Mouse (Mus musculus): Measurements from ENCODE around the gene Elf1. TPM values are rescaled to one million over a fixed set of nuclear protein-coding genes. Genes with fewer than 3 reads are reported as not detected.
A peak's percentile ranks its signal among the peaks of the same experiment; 100 is the strongest.

Elf1 gene
- polyA plus RNA-seq, 1 experiment from 2014 or later, result 7.8 TPM

GRCm38 (mm10) chr14:79460401-79460800 is 20.6 kb upstream of the Elf1 start:
- Histone ChIP-seq H3K27ac (ENCODE audit: low read length) (no peak overlapping the region), H3K4me3 (ENCODE audit: low read depth, low read length) (no peak overlapping the region), H3K4me2 (ENCODE audit: low read depth, low read length) (no peak overlapping the region), H3K9me3 (replicated peaks; ENCODE audit: control insufficient read depth, low read length) (no peaks in the 10 kb centered on the region), H3K4me1 (ENCODE audit: control insufficient read depth, low read depth, low read length) (no peaks in the 10 kb centered on the region), H3K9ac (ENCODE audit: low read depth, low read length) (no peak overlapping the region), H3K27me3 (ENCODE audit: control insufficient read depth, insufficient read depth, low read depth, low read length) (no peaks in the 10 kb centered on the region), H3K36me3 (ENCODE audit: control insufficient read depth, insufficient read depth) (peaks cover 27% of the 10 kb centered on the region)
- ATAC-seq (ENCODE audit: low read depth), result no peak
- WGBS (ENCODE audit: insufficient replicate concordance), result 77% methylated on average over 1 of the region's 1 CpGs

GRCm38 (mm10) chr14:79460988-79461387 is 20.0 kb upstream of the Elf1 start:
- H3K4me2 ChIP-seq (ENCODE audit: low read depth, low read length), result no peak overlapping the region
- no peak for ATAC-seq (ENCODE audit: low read depth)
- H3K9ac ChIP-seq (ENCODE audit: low read depth, low read length), result no peak overlapping the region
- no peaks in the 10 kb centered on the region for H3K9me3 ChIP-seq (replicated peaks; ENCODE audit: control insufficient read depth, low read length)
- H3K36me3 ChIP-seq (ENCODE audit: control insufficient read depth, insufficient read depth), result peaks cover 31% of the 10 kb centered on the region
- no peak overlapping the region for H3K4me3 ChIP-seq (ENCODE audit: low read depth, low read length)
- H3K27me3 ChIP-seq (ENCODE audit: control insufficient read depth, insufficient read depth, low read depth, low read length), result no peaks in the 10 kb centered on the region
- H3K27ac ChIP-seq (ENCODE audit: low read length), result no peak overlapping the region
- 84% methylated on average over 4 of the region's 4 CpGs for WGBS (ENCODE audit: insufficient replicate concordance)
- H3K4me1 ChIP-seq (ENCODE audit: control insufficient read depth, low read depth, low read length), result no peaks in the 10 kb centered on the region

- Histone ChIP-seq H3K36me3 (ENCODE audit: control insufficient read depth, insufficient read depth) (peaks cover 62% of the 10 kb centered on the region), H3K4me2 (ENCODE audit: low read depth, low read length) (no peak overlapping the region), H3K4me3 (ENCODE audit: low read depth, low read length) (no peak overlapping the region), H3K4me1 (ENCODE audit: control insufficient read depth, low read depth, low read length) (no peaks in the 10 kb centered on the region), H3K9me3 (replicated peaks; ENCODE audit: control insufficient read depth, low read length) (no peaks in the 10 kb centered on the region), H3K27me3 (ENCODE audit: control insufficient read depth, insufficient read depth, low read depth, low read length) (no peaks in the 10 kb centered on the region), H3K27ac (ENCODE audit: low read length) (no peak overlapping the region), H3K9ac (ENCODE audit: low read depth, low read length) (no peak overlapping the region)
- ATAC-seq (ENCODE audit: low read depth), result no peak
- 72% methylated on average over 1 of the region's 1 CpGs for WGBS (ENCODE audit: insufficient replicate concordance)
These were observed 15.4 kb upstream of the Elf1 start for GRCm38 (mm10) chr14:79465623-79466022.

GRCm38 (mm10) chr14:79467621-79468020 is 13.4 kb upstream of the Elf1 start:
- Histone ChIP-seq H3K4me1 (ENCODE audit: control insufficient read depth, low read depth, low read length) (no peaks in the 10 kb centered on the region), H3K4me3 (ENCODE audit: low read depth, low read length) (no peak overlapping the region), H3K9ac (ENCODE audit: low read depth, low read length) (no peak overlapping the region), H3K27me3 (ENCODE audit: control insufficient read depth, insufficient read depth, low read depth, low read length) (no peaks in the 10 kb centered on the region), H3K9me3 (replicated peaks; ENCODE audit: control insufficient read depth, low read length) (no peaks in the 10 kb centered on the region), H3K27ac (ENCODE audit: low read length) (no peak overlapping the region), H3K4me2 (ENCODE audit: low read depth, low read length) (no peak overlapping the region), H3K36me3 (ENCODE audit: control insufficient read depth, insufficient read depth) (peaks cover 68% of the 10 kb centered on the region)
- no peak for ATAC-seq (ENCODE audit: low read depth)
- WGBS (ENCODE audit: insufficient replicate concordance), result 16% methylated on average over 3 of the region's 3 CpGs

GRCm38 (mm10) chr14:79473384-79473783 is 7.6 kb upstream of the Elf1 start:
- Histone ChIP-seq H3K4me1 (ENCODE audit: control insufficient read depth, low read depth, low read length) (no peaks in the 10 kb centered on the region), H3K36me3 (ENCODE audit: control insufficient read depth, insufficient read depth) (peaks cover 54% of the 10 kb centered on the region), H3K9ac (ENCODE audit: low read depth, low read length) (no peak overlapping the region), H3K27ac (ENCODE audit: low read length) (0 out of 2 replicates have a peak overlapping the region, but pooled peaks have one; percentile 8), H3K4me3 (ENCODE audit: low read depth, low read length) (no peak overlapping the region), H3K27me3 (ENCODE audit: control insufficient read depth, insufficient read depth, low read depth, low read length) (no peaks in the 10 kb centered on the region), H3K4me2 (ENCODE audit: low read depth, low read length) (no peak overlapping the region), H3K9me3 (replicated peaks; ENCODE audit: control insufficient read depth, low read length) (no peaks in the 10 kb centered on the region)
- no peak for ATAC-seq (ENCODE audit: low read depth)
- WGBS (ENCODE audit: insufficient replicate concordance), result 80% methylated on average over 2 of the region's 2 CpGs

GRCm38 (mm10) chr14:79481339-79482151 is 551 bp downstream of the Elf1 start, which contains the start of gene Wbp4:
Wbp4 (minus strand) TSS chr14:79481520.
- no peaks in the 10 kb centered on the region for H3K27me3 ChIP-seq (ENCODE audit: control insufficient read depth, insufficient read depth, low read depth, low read length)
- H3K9me3 ChIP-seq (replicated peaks; ENCODE audit: control insufficient read depth, low read length), result no peaks in the 10 kb centered on the region
- peaks cover 44% of the 10 kb centered on the region for H3K4me1 ChIP-seq (ENCODE audit: control insufficient read depth, low read depth, low read length)
- under 1% methylated on average over 77 of the region's 86 CpGs for WGBS (ENCODE audit: insufficient replicate concordance)
- peak within 1 kb of the TSS; percentile 74 for H3K4me2 ChIP-seq (ENCODE audit: low read depth, low read length)
- ATAC-seq (ENCODE audit: low read depth), result peak; percentile 82
- peaks cover 7% of the 10 kb centered on the region for H3K36me3 ChIP-seq (ENCODE audit: control insufficient read depth, insufficient read depth)
- peak within 1 kb of the TSS; percentile 99 for H3K4me3 ChIP-seq (ENCODE audit: low read depth, low read length)
- H3K9ac ChIP-seq (ENCODE audit: low read depth, low read length), result peak within 1 kb of the TSS; percentile 100
- H3K27ac ChIP-seq (ENCODE audit: low read length), result peak within 1 kb of the TSS; percentile 100

GRCm38 (mm10) chr14:79482251-79482661 is 1.3 kb downstream of the Elf1 start:
- H3K36me3 ChIP-seq (ENCODE audit: control insufficient read depth, insufficient read depth), result peaks cover 3% of the 10 kb centered on the region; the same call in 1 of the 2 replicates
- H3K9ac ChIP-seq (ENCODE audit: low read depth, low read length), result peak overlapping the region; percentile 100
- no peaks in the 10 kb centered on the region for H3K9me3 ChIP-seq (replicated peaks; ENCODE audit: control insufficient read depth, low read length)
- WGBS (ENCODE audit: insufficient replicate concordance), result under 1% methylated on average over 11 of the region's 11 CpGs
- H3K4me2 ChIP-seq (ENCODE audit: low read depth, low read length), result peak overlapping the region; percentile 74
- H3K4me3 ChIP-seq (ENCODE audit: low read depth, low read length), result peak overlapping the region; percentile 99
- no peak for ATAC-seq (ENCODE audit: low read depth)
- H3K27me3 ChIP-seq (ENCODE audit: control insufficient read depth, insufficient read depth, low read depth, low read length), result no peaks in the 10 kb centered on the region
- H3K4me1 ChIP-seq (ENCODE audit: control insufficient read depth, low read depth, low read length), result peaks cover 51% of the 10 kb centered on the region
- H3K27ac ChIP-seq (ENCODE audit: low read length), result peak overlapping the region; percentile 100

- Histone ChIP-seq H3K4me3 (ENCODE audit: low read depth, low read length) (peak overlapping the region; percentile 99), H3K27me3 (ENCODE audit: control insufficient read depth, insufficient read depth, low read depth, low read length) (no peaks in the 10 kb centered on the region), H3K9ac (ENCODE audit: low read depth, low read length) (peak overlapping the region; percentile 100), H3K9me3 (replicated peaks; ENCODE audit: control insufficient read depth, low read length) (no peaks in the 10 kb centered on the region), H3K4me1 (ENCODE audit: control insufficient read depth, low read depth, low read length) (peaks cover 57% of the 10 kb centered on the region), H3K27ac (ENCODE audit: low read length) (peak overlapping the region; percentile 100), H3K4me2 (ENCODE audit: low read depth, low read length) (peak overlapping the region; percentile 74), H3K36me3 (ENCODE audit: control insufficient read depth, insufficient read depth) (peaks cover 3% of the 10 kb centered on the region; the same call in 1 of the 2 replicates)
- ATAC-seq (ENCODE audit: low read depth), result no peak
- WGBS (ENCODE audit: insufficient replicate concordance), result 28% methylated on average over 15 of the region's 15 CpGs
These were observed 1.9 kb downstream of the Elf1 start for GRCm38 (mm10) chr14:79482747-79483355.

GRCm38 (mm10) chr14:79483611-79484120 is 2.7 kb downstream of the Elf1 start:
- Histone ChIP-seq H3K27me3 (ENCODE audit: control insufficient read depth, insufficient read depth, low read depth, low read length) (no peaks in the 10 kb centered on the region), H3K9ac (ENCODE audit: low read depth, low read length) (peak overlapping the region; percentile 100), H3K4me1 (ENCODE audit: control insufficient read depth, low read depth, low read length) (peaks cover 62% of the 10 kb centered on the region), H3K4me3 (ENCODE audit: low read depth, low read length) (peak overlapping the region; percentile 99), H3K9me3 (replicated peaks; ENCODE audit: control insufficient read depth, low read length) (no peaks in the 10 kb centered on the region), H3K36me3 (ENCODE audit: control insufficient read depth, insufficient read depth) (peaks cover 3% of the 10 kb centered on the region; the same call in 1 of the 2 replicates), H3K27ac (ENCODE audit: low read length) (peak overlapping the region; percentile 29; the same call in 1 of the 2 replicates), H3K4me2 (ENCODE audit: low read depth, low read length) (peak overlapping the region; percentile 74)
- ATAC-seq (ENCODE audit: low read depth), result no peak
- WGBS (ENCODE audit: insufficient replicate concordance), result 60% methylated on average over 8 of the region's 8 CpGs
